Mouse (Mus musculus) heart, postnatal 0 days (tissue): ENCODE data around the gene Acvr2a.

Source experiments
- CTCF ChIP-seq: IDR thresholded peaks from 2 replicates; pipeline ENCODE4 v1.5.1; 2016; ENCODE audit warnings: antibody characterized with exemption, control low read depth, low read depth
- EP300 ChIP-seq: IDR thresholded peaks from 2 replicates; pipeline ENCODE4 v1.6.1; 2016; ENCODE audit warnings: antibody characterized with exemption, low read depth

GRCm38 (mm10) chr2:48815039-48815590 lies 1.2 kb downstream of the Acvr2a start:
- no peak for TF ChIP-seq CTCF
- no peak for TF ChIP-seq EP300
